Mouse (Mus musculus): ENCODE results near the gene Tmco5. TPM values are rescaled to one million over a fixed set of nuclear protein-coding genes. Genes with fewer than 3 reads are reported as not detected.

Gene Tmco5
- 9.5 TPM for polyA plus RNA-seq (2014; fragmentation: Illumina TruSeq; extraction: RNeasy Lipid Tissue Mini Kit (QIAGEN cat#74804); ENCODE audit: low read depth, low replicate concordance)

GRCm38 (mm10) chr2:116878391-116878790 is at the start of gene Tmco5:
TSS of gene Tmco5 (plus strand) at chr2:116878691.

Other genes with a start within 250 kb of the Tmco5 start
- 15.9 TPM for gene Spred1, start 242.7 kb downstream of the Tmco5 start, polyA plus RNA-seq (2014; fragmentation: Illumina TruSeq; extraction: RNeasy Lipid Tissue Mini Kit (QIAGEN cat#74804); ENCODE audit: low read depth, low replicate concordance)

Measured in adipose tissue, adult 10 weeks (tissue).